Mouse (Mus musculus) E14TG2a.4 (cell line): Measurements from ENCODE around the gene B4galt7.

Source experiments
- CTCF ChIP-seq: conservative IDR thresholded peaks from 2 replicates; pipeline ENCODE4 v1.5.1; 2014; ENCODE audit warnings: low read length
- POU5F1 ChIP-seq: IDR thresholded peaks from 2 replicates; pipeline ENCODE4 v1.6.1; 2014; ENCODE audit warnings: low read length, borderline replicate concordance

DNA sequence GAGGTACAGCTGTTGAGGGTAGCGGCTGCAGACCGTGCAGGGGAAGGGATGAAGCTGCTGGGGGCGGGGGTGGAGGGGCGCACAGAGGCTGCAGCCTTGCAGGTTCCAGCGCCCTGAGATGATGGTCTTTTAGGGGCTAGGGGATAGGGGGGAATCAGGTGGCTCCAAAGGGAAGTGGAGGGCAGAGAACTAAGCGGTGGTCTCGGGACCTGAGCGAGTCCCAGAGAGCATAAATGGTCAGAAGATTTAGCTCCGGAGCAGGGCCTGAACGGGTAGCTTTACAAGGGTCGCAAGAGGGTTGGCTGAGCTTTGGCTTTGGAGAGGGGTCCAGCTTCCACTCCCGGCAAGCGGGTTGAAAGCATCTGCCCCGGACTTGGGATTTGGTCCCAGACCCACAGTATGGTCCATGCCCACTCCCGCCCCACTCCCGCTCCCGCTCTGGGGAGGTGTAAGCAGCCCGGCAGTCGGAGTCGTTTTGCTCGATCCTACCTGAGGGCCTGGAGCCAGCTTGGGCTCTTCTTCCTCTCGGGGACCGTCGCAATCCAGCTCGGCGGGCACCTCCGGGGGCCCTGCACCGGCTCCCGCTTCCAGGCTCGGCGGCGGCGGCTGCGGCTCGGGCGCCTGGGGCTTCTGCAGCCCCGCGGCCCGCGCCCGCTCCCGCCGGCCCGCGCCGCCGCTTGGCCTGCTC, 29.3 kb upstream of the B4galt7 start:
- TF ChIP-seq CTCF (no peak), POU5F1 (no peak)
